Mouse (Mus musculus) right cerebral cortex, postnatal 4 days (tissue): Measurements from ENCODE around the gene Snai1.

Source experiments
- DNase-seq: peaks from one replicate; pipeline ENCODE4 v3.0.0-alpha.2; 2022

Gene Snai1

DNA sequence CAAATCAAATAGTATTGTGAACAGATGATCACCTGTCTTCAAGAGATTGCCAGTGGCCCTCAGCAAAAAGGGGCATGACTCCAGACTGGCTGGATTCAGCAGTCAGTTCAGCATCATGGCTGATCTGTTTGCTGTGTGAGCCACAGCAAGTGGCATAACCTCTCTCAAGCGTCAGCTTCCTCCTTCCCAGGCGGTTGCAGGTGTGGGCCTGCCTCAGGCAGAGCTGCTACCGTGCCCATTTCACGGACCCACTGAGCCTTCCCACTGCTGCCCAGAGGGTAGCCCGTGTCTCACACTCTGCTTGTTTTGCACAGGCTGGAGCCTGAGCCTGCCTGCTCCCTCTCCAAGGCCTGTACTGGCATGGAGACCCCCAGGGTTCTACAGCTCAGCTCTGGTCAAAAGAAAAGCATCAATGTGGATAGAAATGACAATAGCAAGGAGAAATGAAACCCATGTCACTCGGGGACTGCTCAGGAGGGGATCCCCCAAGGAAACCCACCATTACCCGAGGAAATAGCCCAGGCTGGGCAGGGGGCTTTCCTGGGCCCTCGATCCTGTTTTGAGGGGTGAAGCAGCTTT is 13.4 kb downstream of the Snai1 start:
- no peak for DNase-seq

DNA sequence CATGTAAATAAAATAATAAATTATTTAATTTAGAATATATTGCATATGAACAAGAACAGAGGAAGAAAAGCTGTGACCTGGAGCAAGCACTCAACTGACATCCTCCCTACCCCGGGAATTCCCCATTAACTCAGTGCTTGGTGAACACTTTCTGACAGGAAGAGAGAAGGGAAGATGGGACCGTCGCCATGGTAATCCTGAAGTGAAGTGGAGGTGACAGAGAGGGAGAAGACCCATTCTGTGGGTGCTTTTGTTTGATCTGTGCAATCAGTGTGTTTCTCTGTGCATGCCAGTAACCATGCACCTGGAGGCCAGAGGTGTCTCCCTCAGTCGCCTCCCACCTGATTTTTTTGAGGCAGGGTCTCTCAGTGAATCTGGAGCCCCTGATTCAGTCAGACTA is 14.3 kb downstream of the Snai1 start:
- DNase-seq, result no peak

- DNase-seq, result no peak
These were observed 15.0 kb downstream of the Snai1 start for GRCm38 (mm10) chr2:167552927-167553402.

- DNase-seq, result no peak
These were observed 17.8 kb downstream of the Snai1 start for GRCm38 (mm10) chr2:167555766-167556165.

DNA sequence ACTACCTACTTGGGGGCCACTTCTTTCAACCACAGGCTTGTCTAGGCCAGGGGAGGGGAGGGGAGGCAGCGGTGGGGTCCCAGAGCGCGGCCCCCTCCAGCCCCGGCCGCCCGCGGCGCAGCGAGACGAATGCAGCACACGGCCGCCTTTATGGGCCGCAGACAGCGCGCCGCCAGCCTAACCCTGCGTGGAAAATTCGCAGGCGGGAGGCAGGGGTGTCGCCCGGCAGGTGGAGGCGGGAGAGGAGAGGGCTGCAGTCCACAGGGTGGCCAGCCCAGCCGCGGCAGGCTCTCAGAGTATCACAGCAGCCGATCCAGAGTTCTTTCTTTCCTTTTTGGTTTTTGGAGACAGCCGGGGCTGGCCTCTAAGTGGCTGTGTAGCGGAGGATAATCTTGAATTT is 21.4 kb downstream of the Snai1 start:
- no peak for DNase-seq

DNA sequence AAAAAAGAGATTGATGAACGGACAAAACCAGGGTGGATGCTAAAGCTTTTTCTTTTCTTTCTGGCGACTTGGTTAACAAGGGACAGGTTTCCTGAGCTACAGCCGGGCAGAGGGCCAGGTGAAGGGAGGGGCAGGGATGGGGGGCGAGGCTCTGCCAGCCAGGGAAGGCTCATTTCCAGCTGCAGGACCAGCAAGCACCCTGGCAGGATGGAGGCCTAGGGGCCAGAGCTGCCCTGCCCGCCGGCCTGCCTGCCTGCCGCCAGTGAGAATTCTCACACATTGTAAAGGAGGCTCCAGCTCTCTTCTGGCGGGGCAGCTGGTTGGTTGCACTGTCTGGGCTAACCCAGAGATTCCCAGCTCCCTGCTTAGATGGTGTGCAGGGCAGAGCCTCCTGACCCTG is 24.1 kb downstream of the Snai1 start:
- DNase-seq, result no peak

DNA sequence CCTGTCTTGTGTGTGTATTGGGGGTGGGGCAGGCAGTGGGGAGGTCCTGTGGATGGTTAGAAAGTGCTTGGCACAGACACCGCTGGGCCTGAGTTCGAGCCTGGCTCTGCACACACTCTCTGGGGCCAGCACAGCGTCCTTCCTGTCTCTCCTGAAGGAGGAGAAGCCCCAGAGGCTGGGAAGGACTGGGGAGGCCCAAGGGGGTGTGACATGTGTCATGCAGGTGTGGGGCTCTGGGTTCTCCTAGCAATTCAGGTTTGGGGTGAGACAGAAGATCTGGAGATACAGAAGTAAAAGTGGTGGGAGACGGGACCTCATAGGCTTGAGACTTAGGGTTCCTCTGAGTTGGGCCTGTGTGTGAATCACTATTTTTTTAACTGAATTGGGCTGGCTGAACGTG is 25.0 kb downstream of the Snai1 start:
- no peak for DNase-seq

DNA sequence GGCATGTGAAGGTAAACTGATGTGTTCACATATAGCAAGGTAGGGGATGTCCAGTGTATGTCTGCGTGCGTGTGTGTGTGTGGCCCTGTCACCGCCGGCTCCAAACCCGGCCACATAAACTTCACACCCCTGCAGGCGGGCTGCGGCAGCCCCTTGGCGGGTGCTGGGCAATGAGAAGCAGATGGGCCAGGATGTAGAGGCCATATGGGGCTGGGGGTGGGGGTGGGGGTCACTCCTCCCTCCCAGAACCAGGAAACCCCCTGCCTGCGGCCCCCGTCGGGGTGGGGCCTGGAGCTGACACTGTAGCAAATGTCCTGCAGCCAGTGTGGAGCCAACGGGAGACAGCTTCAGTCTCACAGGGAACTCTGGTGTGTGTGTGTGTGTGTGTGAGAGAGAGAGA is 25.7 kb downstream of the Snai1 start:
- DNase-seq, result no peak

GRCm38 (mm10) chr2:167564551-167565311 is 26.7 kb downstream of the Snai1 start:
- DNase-seq, result no peak

GRCm38 (mm10) chr2:167565312-167565656 is 27.3 kb downstream of the Snai1 start:
- no peak for DNase-seq

GRCm38 (mm10) chr2:167565682-167566081 is 27.7 kb downstream of the Snai1 start:
- no peak for DNase-seq

DNA sequence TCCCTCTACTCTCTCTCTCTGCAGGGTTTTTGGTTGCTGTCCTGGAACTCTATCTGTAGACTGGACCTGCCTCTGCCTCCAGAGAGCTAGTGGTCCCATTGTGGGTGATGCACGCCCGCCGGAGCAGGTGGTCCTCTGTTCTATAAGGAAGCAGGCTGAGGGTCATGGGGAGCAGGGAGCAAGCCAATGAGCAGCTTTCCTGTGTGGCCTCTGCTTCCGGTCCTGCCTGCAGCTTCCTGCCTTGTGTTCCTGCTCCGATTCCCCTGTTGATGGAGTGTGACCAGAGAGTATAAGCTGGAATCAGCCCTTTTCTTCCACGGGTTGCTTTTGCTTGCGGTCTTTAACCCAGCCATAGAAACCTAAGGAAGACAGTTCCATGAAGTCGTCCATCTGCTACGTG is 30.1 kb downstream of the Snai1 start:
- no peak for DNase-seq

DNA sequence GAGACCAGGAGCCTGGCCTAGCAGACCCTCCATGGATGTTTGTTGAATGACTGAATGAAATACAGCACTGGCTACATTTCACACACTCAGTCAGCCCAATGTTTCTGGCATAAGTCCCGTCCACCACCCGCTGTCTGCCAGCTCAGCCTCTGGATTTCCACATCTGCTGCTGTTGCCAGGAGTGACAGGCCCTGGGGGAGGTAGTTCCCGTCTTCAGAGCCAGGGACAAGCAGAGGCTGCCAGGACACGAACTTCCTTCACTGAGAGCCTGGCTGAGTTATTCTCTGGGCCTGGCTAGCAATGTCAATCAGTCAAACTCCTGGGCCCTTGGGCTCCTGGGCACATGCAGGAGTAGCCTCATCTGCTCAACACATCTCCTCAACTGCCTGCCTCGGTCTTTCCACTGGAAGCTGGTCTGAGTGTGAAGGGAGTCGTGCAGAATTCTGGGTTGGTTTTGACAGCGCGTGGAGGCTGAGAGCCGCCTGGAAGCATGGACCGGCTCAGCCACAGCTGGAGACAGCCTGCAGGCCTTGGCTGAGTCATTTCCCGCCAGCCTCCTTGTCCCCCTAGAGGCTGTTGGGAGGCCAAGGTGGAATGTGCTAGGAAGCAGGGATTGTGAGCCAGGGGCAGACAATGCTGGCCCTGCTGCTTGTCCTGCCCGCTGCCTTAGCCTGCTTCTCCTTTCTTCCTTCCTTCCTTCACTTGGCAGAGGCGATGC is 32.1 kb downstream of the Snai1 start:
- DNase-seq, result no peak

GRCm38 (mm10) chr2:167570815-167571214 is 32.8 kb downstream of the Snai1 start:
- no peak for DNase-seq

GRCm38 (mm10) chr2:167571442-167572220 is 33.6 kb downstream of the Snai1 start:
- no peak for DNase-seq

DNA sequence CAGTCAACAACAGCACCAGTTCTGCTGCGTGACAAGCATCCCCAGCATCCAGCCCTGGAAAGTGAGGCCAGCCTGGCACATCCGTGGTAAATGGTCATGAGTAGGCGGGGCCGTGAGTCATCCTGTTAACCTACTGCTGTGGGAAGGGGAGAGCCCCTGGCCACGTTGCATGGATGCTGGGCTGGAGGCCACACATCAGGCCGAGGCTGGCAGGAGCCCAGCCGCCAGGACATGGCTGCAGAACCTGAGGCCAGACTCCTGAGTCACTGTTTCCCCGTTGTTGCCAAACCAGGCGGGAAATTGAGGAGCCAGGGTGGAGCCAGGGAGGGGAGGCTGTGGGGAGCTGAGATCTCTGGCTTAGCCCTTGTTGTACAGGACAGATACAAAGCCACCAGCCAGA is 36.8 kb downstream of the Snai1 start:
- DNase-seq, result no peak

GRCm38 (mm10) chr2:167575581-167575980 is 37.6 kb downstream of the Snai1 start:
- no peak for DNase-seq

- no peak for DNase-seq
These were observed 38.2 kb downstream of the Snai1 start for GRCm38 (mm10) chr2:167576121-167576620.

GRCm38 (mm10) chr2:167577186-167577785 is 39.3 kb downstream of the Snai1 start:
- DNase-seq, result no peak

DNA sequence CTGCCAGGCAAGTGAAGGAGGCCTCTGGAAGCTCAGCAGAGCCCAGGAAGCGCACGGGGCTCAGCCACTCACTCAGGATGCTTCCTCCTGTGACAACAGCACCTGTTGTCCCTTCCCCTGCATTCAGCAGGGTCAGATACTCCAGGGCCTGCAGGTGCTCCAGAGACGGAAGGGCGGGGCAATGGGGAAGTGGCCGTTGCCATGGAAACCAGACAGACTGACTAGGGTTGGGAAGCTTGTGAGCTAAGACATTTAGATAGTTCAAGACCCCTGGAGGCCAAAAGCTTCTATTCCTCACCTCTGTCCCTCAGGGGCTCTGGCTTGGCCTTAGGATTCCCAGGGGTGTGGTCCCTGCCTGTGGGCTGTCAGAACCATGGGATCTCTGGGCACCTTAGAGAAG is 40.5 kb downstream of the Snai1 start:
- DNase-seq, result no peak

DNA sequence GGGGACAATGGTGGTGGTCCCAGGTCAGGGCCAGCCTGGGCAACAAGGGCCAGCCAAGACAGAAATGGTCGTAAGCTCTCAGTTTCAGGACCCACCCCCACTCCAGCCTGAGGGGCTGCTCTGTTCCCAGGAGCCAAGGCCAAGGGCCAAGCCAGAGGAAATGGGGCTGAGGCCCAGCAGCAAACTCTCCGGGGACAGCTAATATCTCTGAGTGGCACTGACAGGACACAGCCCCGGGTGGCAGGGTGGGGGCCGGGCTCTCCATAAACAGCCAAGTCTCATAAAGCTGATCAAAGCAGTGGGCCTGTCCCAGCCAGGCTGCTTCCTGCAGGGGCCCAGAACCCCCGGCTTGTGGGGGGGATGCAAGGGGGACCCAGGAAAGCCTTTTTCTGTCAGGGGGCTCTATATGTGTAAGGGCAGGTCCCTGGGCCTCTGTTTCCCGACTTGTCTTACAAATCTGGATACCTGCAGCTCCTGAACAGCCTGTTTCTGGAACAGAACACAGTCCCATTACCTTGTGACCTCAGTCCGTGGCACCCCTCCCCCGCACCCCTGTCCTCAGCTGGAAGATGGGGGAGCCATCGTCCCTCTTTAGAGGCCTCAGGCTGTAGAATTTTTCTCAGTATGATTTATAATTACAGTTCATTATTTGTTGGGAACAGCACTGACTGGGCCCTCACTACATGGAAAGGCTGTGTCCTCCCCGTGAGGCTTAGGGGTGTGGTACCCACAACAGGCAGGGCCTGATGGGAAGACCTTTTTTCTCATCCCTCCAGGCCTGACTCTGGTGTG is 45.4 kb downstream of the Snai1 start:
- DNase-seq, result no peak

- no peak for DNase-seq
These were observed 47.3 kb downstream of the Snai1 start for GRCm38 (mm10) chr2:167585273-167585672.
